Mouse (Mus musculus): ENCODE measurements around the gene Pik3r5. TPM values are rescaled to one million over a fixed set of nuclear protein-coding genes. Genes with fewer than 3 reads are reported as not detected.
A peak's percentile ranks its signal among the peaks of the same experiment; 100 is the strongest.

Pik3r5 gene
- polyA plus RNA-seq, 2 experiments: 0.46 to 0.66 TPM

GRCm38 (mm10) chr11:68533971-68534475 lies 102.1 kb downstream of the Pik3r5 start:
- H3K27ac ChIP-seq: no peak overlapping the region
- H3K4me3 ChIP-seq (ENCODE audit: insufficient read depth in 1 of 2, low read depth in 2 of 2, low read length in 2 of 2): no peak overlapping the region
- H3K4me2 ChIP-seq (ENCODE audit: low read depth): no peak overlapping the region
- H3K9me3 ChIP-seq (ENCODE audit: control insufficient read depth, low read length): no peaks in the 10 kb centered on the region
- DNase-seq (ENCODE audit: low read depth in 3 of 3, low spot score in 3 of 3) (no peak), ATAC-seq (ENCODE audit: insufficient read depth) (no peak)
- H3K4me1 ChIP-seq (replicated peaks; ENCODE audit: control insufficient read depth in 2 of 2, insufficient read depth in 2 of 2, low read length in 1 of 2): no peaks in the 10 kb centered on the region
- H3K27me3 ChIP-seq (ENCODE audit: control insufficient read depth, insufficient read depth, low read length): no peaks in the 10 kb centered on the region
- no peak overlapping the region for H3K9ac ChIP-seq (replicated peaks)
- 59% methylated on average over 6 of the region's 6 CpGs for WGBS (ENCODE audit: insufficient replicate concordance)
- no peaks in the 10 kb centered on the region for H3K36me3 ChIP-seq (replicated peaks; ENCODE audit: control insufficient read depth, insufficient read depth, low read depth)
- no peak for TF ChIP-seq EP300 (IDR thresholded peaks at IDR 0.05; ENCODE audit: low read depth)
- TF ChIP-seq CTCF (IDR thresholded peaks at IDR 0.05; ENCODE audit: low read depth): no peak

- TF ChIP-seq CTCF (IDR thresholded peaks at IDR 0.05; ENCODE audit: low read depth) (no peak), EP300 (IDR thresholded peaks at IDR 0.05; ENCODE audit: low read depth) (no peak)
- H3K4me1 ChIP-seq (replicated peaks; ENCODE audit: control insufficient read depth in 2 of 2, insufficient read depth in 2 of 2, low read length in 1 of 2): no peaks in the 10 kb centered on the region
- no peaks in the 10 kb centered on the region for H3K27me3 ChIP-seq (ENCODE audit: control insufficient read depth, insufficient read depth, low read length)
- H3K27ac ChIP-seq: no peak overlapping the region
- ATAC-seq (ENCODE audit: insufficient read depth): no peak
- H3K4me3 ChIP-seq (ENCODE audit: insufficient read depth in 1 of 2, low read depth in 2 of 2, low read length in 2 of 2): no peak overlapping the region
- H3K9ac ChIP-seq (replicated peaks): no peak overlapping the region
- WGBS (ENCODE audit: insufficient replicate concordance): 51% methylated on average over 4 of the region's 4 CpGs
- no peaks in the 10 kb centered on the region for H3K36me3 ChIP-seq (replicated peaks; ENCODE audit: control insufficient read depth, insufficient read depth, low read depth)
- no peaks in the 10 kb centered on the region for H3K9me3 ChIP-seq (ENCODE audit: control insufficient read depth, low read length)
- H3K4me2 ChIP-seq (ENCODE audit: low read depth): no peak overlapping the region
- DNase-seq (ENCODE audit: low read depth in 3 of 3, low spot score in 3 of 3): no peak
Observed at GRCm38 (mm10) chr11:68536026-68536425, 104.1 kb downstream of the Pik3r5 start.

DNA sequence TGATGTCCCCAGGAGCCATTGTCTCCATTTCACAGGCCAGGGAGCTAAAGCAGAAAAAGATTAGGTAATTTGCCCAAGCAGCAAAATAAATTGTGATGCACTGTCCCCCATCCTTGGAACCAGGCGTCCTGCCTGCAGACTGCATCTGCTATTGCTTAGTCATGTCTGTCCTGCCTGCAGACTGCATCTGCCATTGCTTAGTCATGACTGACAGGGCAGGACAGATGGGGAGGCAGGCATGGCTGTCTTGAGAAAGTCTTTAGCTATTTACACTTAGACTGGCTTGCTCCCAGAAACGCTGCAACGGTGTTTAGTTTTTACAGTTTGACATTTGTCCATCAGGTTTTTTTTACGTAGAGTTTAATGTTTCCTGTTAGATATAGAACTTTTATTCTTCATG lies 104.5 kb downstream of the Pik3r5 start:
- H3K9ac ChIP-seq (replicated peaks): no peak overlapping the region
- ATAC-seq (ENCODE audit: insufficient read depth): no peak

GRCm38 (mm10) chr11:68539621-68540020 lies 107.7 kb downstream of the Pik3r5 start:
- DNase-seq (ENCODE audit: low read depth in 3 of 3, low spot score in 3 of 3) (no peak), ATAC-seq (ENCODE audit: insufficient read depth) (no peak)
- H3K36me3 ChIP-seq (replicated peaks; ENCODE audit: control insufficient read depth, insufficient read depth, low read depth): no peaks in the 10 kb centered on the region
- H3K4me3 ChIP-seq (ENCODE audit: insufficient read depth in 1 of 2, low read depth in 2 of 2, low read length in 2 of 2): no peak overlapping the region
- no peaks in the 10 kb centered on the region for H3K27me3 ChIP-seq (ENCODE audit: control insufficient read depth, insufficient read depth, low read length)
- TF ChIP-seq CTCF (IDR thresholded peaks at IDR 0.05; ENCODE audit: low read depth) (no peak), EP300 (IDR thresholded peaks at IDR 0.05; ENCODE audit: low read depth) (no peak)
- H3K4me2 ChIP-seq (ENCODE audit: low read depth): no peak overlapping the region
- WGBS (ENCODE audit: insufficient replicate concordance): 62% methylated on average over 5 of the region's 5 CpGs
- H3K9me3 ChIP-seq (ENCODE audit: control insufficient read depth, low read length): no peaks in the 10 kb centered on the region
- no peak overlapping the region for H3K27ac ChIP-seq
- H3K9ac ChIP-seq (replicated peaks): no peak overlapping the region
- H3K4me1 ChIP-seq (replicated peaks; ENCODE audit: control insufficient read depth in 2 of 2, insufficient read depth in 2 of 2, low read length in 1 of 2): no peaks in the 10 kb centered on the region

More for the DNA sequence above, 104.5 kb downstream of the Pik3r5 start:
- Histone ChIP-seq H3K27ac (no peak overlapping the region), H3K4me2 (ENCODE audit: low read depth) (no peak overlapping the region), H3K4me1 (replicated peaks; ENCODE audit: control insufficient read depth in 2 of 2, insufficient read depth in 2 of 2, low read length in 1 of 2) (no peaks in the 10 kb centered on the region), H3K36me3 (replicated peaks; ENCODE audit: control insufficient read depth, insufficient read depth, low read depth) (no peaks in the 10 kb centered on the region), H3K27me3 (ENCODE audit: control insufficient read depth, insufficient read depth, low read length) (no peaks in the 10 kb centered on the region), H3K4me3 (ENCODE audit: insufficient read depth in 1 of 2, low read depth in 2 of 2, low read length in 2 of 2) (no peak overlapping the region), H3K9me3 (ENCODE audit: control insufficient read depth, low read length) (no peaks in the 10 kb centered on the region)
- no peak for TF ChIP-seq CTCF (IDR thresholded peaks at IDR 0.05; ENCODE audit: low read depth)
- TF ChIP-seq EP300 (IDR thresholded peaks at IDR 0.05; ENCODE audit: low read depth): no peak
- DNase-seq (ENCODE audit: low read depth in 3 of 3, low spot score in 3 of 3): no peak
- WGBS (ENCODE audit: insufficient replicate concordance): 45% methylated on average over 4 of the region's 4 CpGs

GRCm38 (mm10) chr11:68544554-68544953 lies 112.6 kb downstream of the Pik3r5 start:
- no peak overlapping the region for H3K4me3 ChIP-seq (ENCODE audit: insufficient read depth in 1 of 2, low read depth in 2 of 2, low read length in 2 of 2)
- no peak for ATAC-seq (ENCODE audit: insufficient read depth)
- no peak for DNase-seq (ENCODE audit: low read depth in 3 of 3, low spot score in 3 of 3)
- H3K4me2 ChIP-seq (ENCODE audit: low read depth): no peak overlapping the region
- H3K9me3 ChIP-seq (ENCODE audit: control insufficient read depth, low read length): no peaks in the 10 kb centered on the region
- no peak overlapping the region for H3K27ac ChIP-seq
- peak; percentile 65 for TF ChIP-seq CTCF (IDR thresholded peaks at IDR 0.05; ENCODE audit: low read depth)
- TF ChIP-seq EP300 (IDR thresholded peaks at IDR 0.05; ENCODE audit: low read depth): no peak
- H3K9ac ChIP-seq (replicated peaks): no peak overlapping the region
- H3K4me1 ChIP-seq (replicated peaks; ENCODE audit: control insufficient read depth in 2 of 2, insufficient read depth in 2 of 2, low read length in 1 of 2): no peaks in the 10 kb centered on the region
- 25% methylated on average over 8 of the region's 8 CpGs for WGBS (ENCODE audit: insufficient replicate concordance)
- no peaks in the 10 kb centered on the region for H3K36me3 ChIP-seq (replicated peaks; ENCODE audit: control insufficient read depth, insufficient read depth, low read depth)
- H3K27me3 ChIP-seq (ENCODE audit: control insufficient read depth, insufficient read depth, low read length): no peaks in the 10 kb centered on the region

All from liver, embryonic 14.5 days (tissue).